Mouse (Mus musculus) Muller cell, postnatal 12 days (primary cell): ENCODE results near the gene Hist1h2ap.
"Not testable (repeated sequence)": the region's sequence is repeated elsewhere in the genome, so short reads cannot be mapped to it uniquely, and the experiment has no call there.

Experiments
- DNase-seq: peaks from one replicate; pipeline ENCODE4 v3.0.0-alpha.2; 2015; ENCODE audit errors: inconsistent ontology term

Gene Hist1h2ap

GRCm38 (mm10) chr13:21833461-21833860 lies at the start of gene Hist1h2ap, which contains the start of gene Hist1h2br:
Gene Hist1h2ap (minus strand): TSS chr13:21833507.
Gene Hist1h2br (plus strand): TSS chr13:21833743.
- not testable (repeated sequence) for DNase-seq

GRCm38 (mm10) chr13:21882760-21883405 lies 49.6 kb upstream of the Hist1h2ap start:
- DNase-seq, result peak; percentile 66

GRCm38 (mm10) chr13:21881878-21882669 lies 48.8 kb upstream of the Hist1h2ap start:
- peak; percentile 72 for DNase-seq

- no peak for DNase-seq
Measured at GRCm38 (mm10) chr13:21880735-21881134, 47.4 kb upstream of the Hist1h2ap start.

GRCm38 (mm10) chr13:21865503-21865902 lies 32.2 kb upstream of the Hist1h2ap start:
- DNase-seq, result not testable (repeated sequence)

- DNase-seq, result no peak
Measured at GRCm38 (mm10) chr13:21861608-21862007, 28.3 kb upstream of the Hist1h2ap start.

DNA sequence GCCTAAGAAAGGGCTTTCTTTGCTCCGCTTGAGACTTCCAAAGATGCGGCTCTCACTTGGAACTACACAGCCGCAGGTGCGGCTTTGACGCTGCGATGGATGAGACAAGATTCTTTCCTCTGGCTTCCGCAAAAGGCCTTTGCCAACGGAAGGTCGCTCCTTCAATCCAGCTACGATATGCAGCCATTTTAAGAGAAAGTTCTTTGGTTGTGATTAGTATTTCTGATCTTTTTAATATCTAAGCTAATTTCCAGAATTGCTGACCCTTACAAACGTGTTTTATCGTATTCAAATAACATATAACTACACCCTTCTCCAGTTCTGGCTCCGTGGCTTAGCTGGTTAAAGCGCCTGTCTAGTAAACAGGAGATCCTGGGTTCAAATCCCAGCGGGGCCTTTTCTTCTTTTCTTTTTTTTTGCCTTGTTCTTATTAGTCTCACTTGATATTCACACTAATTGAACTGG lies 22.4 kb upstream of the Hist1h2ap start:
- peak; percentile 75 for DNase-seq

DNA sequence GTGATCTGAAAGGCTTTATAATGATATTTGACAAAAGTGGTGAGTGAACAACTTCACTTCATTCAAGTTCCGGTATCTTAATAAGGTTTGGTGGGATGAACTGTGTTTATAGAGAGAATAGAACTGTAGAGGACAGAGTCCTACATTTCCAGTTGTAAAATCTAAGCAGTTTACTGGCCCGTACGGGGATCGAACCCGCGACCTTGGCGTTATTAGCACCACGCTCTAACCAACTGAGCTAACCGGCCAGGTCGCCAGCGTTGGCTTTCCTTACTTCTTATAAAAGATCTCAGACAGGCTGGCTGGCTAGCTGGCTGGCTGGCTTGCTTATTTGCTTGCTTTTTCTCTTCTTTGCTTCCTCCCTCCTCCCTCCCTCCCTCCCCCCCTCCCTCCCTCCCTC lies 21.8 kb upstream of the Hist1h2ap start:
- peak; percentile 77 for DNase-seq

- peak; percentile 16 for DNase-seq
Measured at GRCm38 (mm10) chr13:21852215-21852945, 19.1 kb upstream of the Hist1h2ap start.

GRCm38 (mm10) chr13:21850696-21851095 lies 17.4 kb upstream of the Hist1h2ap start:
- not testable (repeated sequence) for DNase-seq

DNA sequence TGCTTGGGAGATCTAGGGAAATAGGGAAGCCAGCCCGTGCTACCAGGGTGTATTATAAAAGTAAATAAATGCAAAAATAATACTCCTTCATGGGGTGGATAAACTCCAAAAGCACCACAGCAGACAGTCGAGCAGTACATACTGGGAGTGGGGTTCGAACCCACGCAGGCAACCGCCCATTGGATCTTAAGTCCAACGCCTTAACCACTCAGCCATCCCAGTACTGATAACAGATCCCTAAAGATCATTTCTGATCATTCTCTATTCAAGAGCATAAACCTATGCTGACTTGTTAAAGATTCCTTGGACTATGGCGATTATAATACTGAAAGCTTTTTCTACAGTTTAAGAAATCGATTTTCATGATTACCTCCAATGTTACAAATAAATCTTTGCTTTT lies 14.6 kb upstream of the Hist1h2ap start:
- peak; percentile 33 for DNase-seq

DNA sequence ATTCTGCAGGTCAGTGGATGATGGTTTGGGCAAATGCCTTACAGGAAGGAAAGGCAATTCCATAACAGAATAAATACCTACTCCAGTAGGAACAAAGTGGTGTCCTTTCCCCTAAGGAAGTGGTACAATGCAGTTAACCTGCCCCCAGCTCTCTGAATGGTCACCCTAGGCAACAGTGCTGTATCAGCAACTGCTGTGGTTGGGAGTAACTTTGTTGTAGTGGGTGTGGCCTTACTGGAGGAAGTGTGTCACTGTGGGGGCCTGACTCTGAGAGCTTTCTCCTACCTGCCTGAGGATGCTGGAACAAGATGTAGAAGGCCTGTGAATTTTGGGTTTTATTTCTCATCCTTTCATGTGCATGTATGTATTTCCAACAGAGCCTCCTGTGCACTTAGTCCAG lies 13.0 kb upstream of the Hist1h2ap start:
- not testable (repeated sequence) for DNase-seq

- not testable (repeated sequence) for DNase-seq
Measured at GRCm38 (mm10) chr13:21840508-21840907, 7.2 kb upstream of the Hist1h2ap start.

- not testable (repeated sequence) for DNase-seq
Measured at GRCm38 (mm10) chr13:21831418-21832394, 1.6 kb downstream of the Hist1h2ap start, which contains the start of gene Hist1h4n. Gene Hist1h4n (minus strand): TSS chr13:21832196.

GRCm38 (mm10) chr13:21830344-21830743 lies 3.0 kb downstream of the Hist1h2ap start:
- no peak for DNase-seq

- DNase-seq, result no peak
Measured at GRCm38 (mm10) chr13:21828511-21828910, 4.8 kb downstream of the Hist1h2ap start.

DNA sequence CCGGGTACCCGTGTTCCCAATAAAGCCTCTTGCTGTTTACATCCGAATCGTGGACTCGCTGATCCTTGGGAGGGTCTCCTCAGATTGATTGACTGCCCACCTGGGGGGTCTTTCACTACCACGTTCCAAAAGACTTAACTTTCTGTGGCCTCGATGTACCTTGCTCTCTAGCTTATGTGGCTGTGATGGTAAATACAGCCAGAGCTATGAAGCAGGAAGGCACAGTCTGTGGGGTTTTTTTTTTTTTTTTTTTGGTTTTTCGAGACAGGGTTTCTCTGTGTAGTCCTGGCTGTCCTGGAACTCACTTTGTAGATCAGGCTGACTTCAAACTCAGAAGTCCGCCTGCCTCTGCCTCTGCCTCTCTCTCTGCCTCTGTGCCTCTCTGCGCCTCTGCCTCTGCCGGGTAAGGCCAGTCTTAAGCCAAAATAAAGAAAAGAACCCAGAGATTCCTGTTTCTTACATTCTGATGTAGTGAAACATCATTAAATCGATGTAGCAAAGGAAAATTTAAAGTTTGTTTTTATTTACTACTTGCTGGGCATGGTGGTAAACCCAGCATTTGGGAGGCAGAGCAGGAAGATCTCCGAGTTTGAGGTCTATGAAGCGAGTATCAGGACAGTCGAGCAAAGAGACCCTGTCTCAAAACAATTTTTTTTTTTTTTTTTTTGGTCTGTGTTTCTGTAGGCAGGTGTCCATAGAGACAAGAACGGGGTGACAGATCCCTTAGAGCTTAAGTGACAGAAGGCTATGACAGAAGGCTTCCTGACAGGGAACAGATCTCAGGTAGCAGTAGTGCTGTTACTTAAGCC lies 13.0 kb downstream of the Hist1h2ap start:
- not testable (repeated sequence) for DNase-seq

GRCm38 (mm10) chr13:21812092-21812491 lies 21.2 kb downstream of the Hist1h2ap start:
- DNase-seq, result not testable (repeated sequence)

- not testable (repeated sequence) for DNase-seq
Measured at GRCm38 (mm10) chr13:21811539-21811938, 21.8 kb downstream of the Hist1h2ap start, which contains the start of gene Hist1h4m. Gene Hist1h4m (plus strand): TSS chr13:21811746.

- not testable (repeated sequence) for DNase-seq
Measured at GRCm38 (mm10) chr13:21811074-21811473, 22.2 kb downstream of the Hist1h2ap start.
